Mouse (Mus musculus) large intestine, adult 2 months (tissue): ENCODE measurements at regions not wholly inside any gene's neighbourhood (a gene's known extent, or its start where the extent isn't known, plus 50 kb on each side); places are given as distances from the start of the nearest gene placed in this dataset.
A peak's percentile ranks its signal among the peaks of the same experiment; 100 is the strongest.
"Not testable (repeated sequence)": the region's sequence is repeated elsewhere in the genome, so short reads cannot be mapped to it uniquely, and the experiment has no call there.

ENCODE experiments used
- DNase-seq: peaks from one replicate; pipeline ENCODE4 v3.0.0-alpha.2; 2012; ENCODE audit warnings: low read depth, low spot score
- WGBS: fragments of 180-500 bp; shearing (Covaris S2); methylation state at CpG from one replicate; pipeline ENCODE4 v1.1.7; 2018; 5-methylcytosine and 5-hydroxymethylcytosine counted together

DNA sequence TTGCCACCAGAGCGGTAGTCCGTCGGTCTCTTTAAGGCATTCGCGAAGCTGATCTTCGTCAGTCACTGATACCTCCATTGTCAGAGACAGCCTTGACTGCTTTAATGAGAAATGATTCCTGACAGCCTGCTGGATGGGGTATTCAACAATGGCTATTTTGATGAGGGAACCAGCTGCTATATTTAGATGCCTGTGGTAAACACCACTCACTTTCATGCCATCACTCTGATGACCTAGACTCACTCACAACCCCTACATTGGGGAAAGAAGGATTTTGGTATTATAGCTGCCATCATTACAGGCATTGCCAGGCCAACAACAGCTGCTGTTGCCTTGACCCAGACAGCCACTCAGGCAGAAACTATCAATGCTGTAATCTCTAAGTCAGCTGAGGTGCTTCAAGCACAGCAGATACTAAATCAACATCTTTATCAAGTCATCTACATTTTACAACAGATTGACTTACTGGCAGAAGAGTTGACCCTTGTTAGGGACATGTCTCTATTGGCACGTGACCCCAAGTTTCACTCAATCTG is 57.7 kb upstream of the Amn1 start:
- 98% methylated on average over 7 of the region's 7 CpGs for WGBS
- DNase-seq = no peak

DNA sequence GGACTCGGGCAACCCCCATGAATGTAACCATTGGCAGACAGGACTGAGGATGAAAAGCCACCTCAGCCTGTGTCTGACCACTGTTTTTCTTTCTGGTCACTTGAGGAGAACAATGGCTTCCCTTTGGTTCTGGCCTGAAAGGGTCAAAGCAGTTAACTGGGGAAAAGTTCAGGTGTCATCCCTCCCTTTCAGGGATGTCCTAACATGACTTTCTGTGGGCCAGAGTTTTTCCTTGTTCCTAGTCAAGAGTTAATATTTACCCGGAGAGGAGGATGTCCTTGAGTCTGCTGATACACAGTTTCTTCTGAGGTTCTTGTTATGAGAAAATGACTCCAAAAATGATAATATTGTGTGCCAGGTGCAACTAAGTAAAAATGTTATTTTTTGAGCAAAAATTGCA is 57.2 kb upstream of the Amn1 start:
- not testable (repeated sequence) for DNase-seq
- WGBS = 90% methylated on average over 2 of the region's 2 CpGs

DNA sequence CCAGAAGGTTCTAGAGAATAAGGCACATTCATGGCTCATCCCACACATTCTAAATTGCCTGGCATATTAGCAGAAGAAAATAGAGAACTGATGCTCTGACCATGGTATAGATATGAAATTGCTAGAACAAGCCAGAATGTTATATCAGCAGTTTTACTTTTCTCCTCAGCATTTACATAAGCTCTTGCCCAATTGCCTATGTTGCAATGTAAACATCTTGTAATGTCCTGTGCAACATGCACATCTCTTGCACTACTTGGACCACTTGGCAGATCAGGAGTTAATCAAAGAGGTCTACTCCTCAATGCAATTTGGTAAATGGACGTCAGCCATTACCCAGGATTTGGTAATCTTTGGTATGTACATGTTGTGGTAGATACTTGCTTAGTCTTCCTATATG is 55.6 kb upstream of the Amn1 start:
- DNase-seq = no peak
- WGBS = 87% methylated on average over 1 of the region's 1 CpGs

DNA sequence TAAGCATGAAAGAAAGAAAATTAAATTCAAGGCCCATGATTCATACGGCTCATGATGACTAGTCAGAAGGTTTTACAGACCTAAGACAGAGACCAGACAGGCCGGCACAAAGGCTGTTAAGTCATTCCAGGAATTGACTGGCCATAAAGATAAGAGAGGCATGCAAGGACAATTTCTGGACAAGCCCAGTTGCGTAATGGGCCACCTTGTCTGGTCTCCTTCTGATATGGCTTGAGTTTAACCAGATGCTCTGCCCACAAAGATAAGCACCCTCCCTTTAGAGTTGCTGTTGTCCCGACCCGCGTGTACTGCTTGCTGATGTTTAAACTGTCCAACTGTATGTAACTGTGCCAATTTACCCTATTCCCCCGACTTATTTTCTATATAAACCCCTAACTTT is 54.9 kb upstream of the Amn1 start:
- 52% methylated on average over 7 of the region's 7 CpGs for WGBS
- peak; percentile 27 for DNase-seq

DNA sequence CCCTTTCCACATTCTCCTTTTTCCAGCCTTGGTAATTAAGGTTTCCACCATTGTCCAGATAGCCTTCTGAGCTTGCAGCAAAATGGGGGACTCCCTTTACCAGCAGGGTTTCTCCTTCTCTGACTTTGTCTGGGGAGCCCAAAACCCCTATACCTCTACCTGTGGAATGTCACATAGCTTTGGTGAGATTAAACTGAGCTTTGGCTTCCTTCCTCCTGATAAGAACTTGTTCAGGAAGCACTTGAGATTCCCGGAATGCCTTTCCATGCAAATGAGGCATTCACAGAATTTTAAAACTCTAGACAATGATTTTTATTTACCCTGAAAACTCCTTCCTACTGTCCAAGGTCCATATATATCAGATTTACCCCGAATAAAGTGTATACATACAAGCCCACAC is 49.8 kb upstream of the Amn1 start:
- DNase-seq = no peak
- WGBS = 44% methylated on average over 2 of the region's 2 CpGs
